Mouse (Mus musculus) hindbrain, embryonic 10.5 days (tissue): ENCODE data around the gene Tas2r134. TPM values are rescaled to one million over a fixed set of nuclear protein-coding genes. Genes with fewer than 3 reads are reported as not detected.

Experiments
- DNase-seq: peaks from one replicate; pipeline ENCODE4 v3.0.0-alpha.2; 2017; ENCODE audit warnings: low spot score
- H3K27ac ChIP-seq: fragments of 300-500 bp; sonication (generic); 2 replicates; pipeline ENCODE4 v1.5.1; 2016; ENCODE audit warnings: mild to moderate bottlenecking, moderate library complexity
- H3K27me3 ChIP-seq: fragments of 300-500 bp; sonication (generic); 2 replicates; pipeline ENCODE4 v1.6.1; 2016; ENCODE audit warnings: mild to moderate bottlenecking; ENCODE audit not compliant: poor library complexity, insufficient read depth, severe bottlenecking
- H3K36me3 ChIP-seq: fragments of 300-500 bp; sonication (generic); 2 replicates; pipeline ENCODE4 v1.6.1; 2016; ENCODE audit warnings: mild to moderate bottlenecking, moderate library complexity
- H3K4me1 ChIP-seq: fragments of 300-500 bp; sonication (generic); replicated peaks from 2 replicates; pipeline ENCODE4 v1.6.1; 2016; ENCODE audit warnings: mild to moderate bottlenecking
- H3K4me3 ChIP-seq: fragments of 300-500 bp; sonication (generic); 2 replicates; pipeline ENCODE4 v1.5.1; 2016; ENCODE audit warnings: mild to moderate bottlenecking, moderate library complexity
- H3K9me3 ChIP-seq: fragments of 300-500 bp; sonication (generic); 2 replicates; pipeline ENCODE4 v1.6.1; 2016; ENCODE audit warnings: mild to moderate bottlenecking, moderate library complexity
- WGBS: fragments of 180-500 bp; shearing (Covaris S2); methylation state at CpG from one replicate; pipeline ENCODE4 v1.1.7; 2016; 5-methylcytosine and 5-hydroxymethylcytosine counted together
- polyA plus RNA-seq: library from polyadenylated mRNA; unstranded; fragments of >200 nt; fragmentation: Nextera tagmentation; extraction: Ambion mirVana; gene quantifications from 2 replicates; pipeline ENCODE4 v1.2.1, GENCODE M21; 2016

Gene Tas2r134
- not detected in 2 replicates for polyA plus RNA-seq

DNA sequence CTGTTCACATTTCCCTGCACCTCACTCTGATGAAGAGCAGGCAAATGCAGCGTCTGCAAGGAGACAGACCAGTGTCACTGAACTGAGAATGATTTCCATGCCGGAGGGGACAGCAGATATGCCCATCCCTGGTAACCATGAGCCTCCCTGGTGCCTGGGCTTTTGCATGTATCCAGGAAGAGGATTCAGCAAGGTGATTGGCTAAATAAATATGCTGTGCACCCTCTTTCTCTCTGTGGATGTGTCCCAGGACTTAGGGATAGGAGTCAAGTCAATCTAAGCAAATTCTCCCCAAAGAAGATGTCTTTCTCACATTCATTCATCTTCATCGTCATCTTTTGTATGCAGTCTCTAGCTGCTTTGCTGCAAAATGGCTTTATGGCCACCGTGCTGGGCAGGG lies at the start of gene Tas2r134:
TSS of gene Tas2r134 (plus strand) at position 301 of the 400 bp plus-strand sequence.
- no peak for DNase-seq
- Histone ChIP-seq H3K4me1 (no peaks in the 10 kb centered on the region), H3K9me3 (no peaks in the 10 kb centered on the region), H3K36me3 (no peaks in the 10 kb centered on the region), H3K4me3 (no peak within 1 kb of the TSS), H3K27ac (no peak within 1 kb of the TSS), H3K27me3 (no peaks in the 10 kb centered on the region)
- WGBS: 86% methylated on average over 4 of the region's 4 CpGs

DNA sequence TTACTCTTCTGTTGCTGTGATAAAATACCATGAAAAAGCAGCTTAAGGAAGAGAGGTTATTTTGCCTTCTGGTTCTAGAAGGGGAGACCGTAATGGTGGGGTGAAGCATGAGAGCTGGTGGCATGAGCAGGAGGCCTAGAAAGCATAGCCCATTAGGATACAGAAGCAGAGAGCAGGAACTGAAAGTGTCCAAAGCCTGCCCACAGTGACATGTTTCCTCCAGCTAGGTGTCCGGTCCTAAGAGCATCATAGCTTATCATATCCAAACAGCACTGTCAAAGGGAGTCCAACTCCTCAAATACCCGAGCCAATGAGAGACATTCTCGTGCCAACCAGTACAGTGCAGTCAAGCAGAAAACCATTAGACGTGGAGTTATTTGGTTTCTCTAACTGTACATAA lies 47.5 kb upstream of the Tas2r134 start:
- no peak overlapping the region for H3K27ac ChIP-seq
- peaks cover 16% of the 10 kb centered on the region for H3K4me1 ChIP-seq
- H3K27me3 ChIP-seq: no peaks in the 10 kb centered on the region
- no peaks in the 10 kb centered on the region for H3K9me3 ChIP-seq
- no peaks in the 10 kb centered on the region for H3K36me3 ChIP-seq
- no peak overlapping the region for H3K4me3 ChIP-seq
- 89% methylated on average over 5 of the region's 5 CpGs for WGBS
- DNase-seq: no peak

GRCm38 (mm10) chr2:51584050-51585046 lies 43.0 kb upstream of the Tas2r134 start:
- DNase-seq: no peak
- Histone ChIP-seq H3K36me3 (no peaks in the 10 kb centered on the region), H3K4me3 (no peak overlapping the region), H3K27ac (peak overlapping the region; percentile 69), H3K4me1 (peaks cover 20% of the 10 kb centered on the region), H3K9me3 (no peaks in the 10 kb centered on the region), H3K27me3 (no peaks in the 10 kb centered on the region)
- WGBS: 55% methylated on average over 9 of the region's 9 CpGs

DNA sequence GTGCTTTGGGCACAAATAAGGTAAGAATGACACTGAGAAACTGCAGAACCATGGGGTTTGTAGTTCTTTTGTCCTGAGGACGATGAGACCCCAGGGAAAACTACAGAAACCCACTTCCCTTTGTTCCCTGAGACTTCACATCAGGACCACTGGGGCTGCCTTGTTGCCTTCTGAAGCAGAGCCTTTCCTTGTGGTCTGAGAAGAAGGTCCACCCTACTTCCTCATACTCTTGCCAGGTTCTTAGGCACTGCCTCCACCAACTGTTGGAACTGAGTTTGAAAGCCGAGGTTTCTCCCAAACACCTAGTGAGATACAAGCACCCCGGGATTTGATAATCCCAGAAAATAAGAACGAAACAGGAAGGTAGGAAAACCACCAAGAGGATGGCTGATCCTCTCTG lies 39.0 kb upstream of the Tas2r134 start:
- Histone ChIP-seq H3K9me3 (no peaks in the 10 kb centered on the region), H3K4me1 (peaks cover 26% of the 10 kb centered on the region), H3K27me3 (no peaks in the 10 kb centered on the region), H3K4me3 (no peak overlapping the region), H3K36me3 (no peaks in the 10 kb centered on the region), H3K27ac (peak overlapping the region; percentile 54)
- DNase-seq: no peak
- 87% methylated on average over 4 of the region's 4 CpGs for WGBS

DNA sequence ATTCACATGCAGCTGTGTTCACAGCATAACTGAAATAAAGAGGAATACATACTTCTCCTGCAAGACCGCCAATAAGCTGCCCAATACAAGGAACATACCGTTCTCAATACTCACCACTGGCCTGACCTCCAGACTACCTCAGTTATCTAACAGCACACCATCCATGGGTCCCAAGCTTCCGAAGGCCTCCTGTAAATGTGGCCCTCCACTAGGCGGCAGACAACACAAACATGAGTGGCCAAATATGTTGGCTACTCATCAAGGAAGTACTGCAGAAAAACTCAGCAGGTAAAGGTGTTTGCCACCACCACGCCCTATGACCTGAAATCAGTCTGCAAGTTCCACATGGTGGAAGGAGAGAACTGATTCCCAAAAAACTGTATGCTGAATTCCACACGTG lies 38.4 kb upstream of the Tas2r134 start:
- H3K4me3 ChIP-seq: no peak overlapping the region
- DNase-seq: no peak
- H3K27me3 ChIP-seq: no peaks in the 10 kb centered on the region
- no peaks in the 10 kb centered on the region for H3K36me3 ChIP-seq
- H3K9me3 ChIP-seq: no peaks in the 10 kb centered on the region
- no peak overlapping the region for H3K27ac ChIP-seq
- WGBS: 80% methylated on average over 6 of the region's 6 CpGs
- H3K4me1 ChIP-seq: peaks cover 25% of the 10 kb centered on the region

GRCm38 (mm10) chr2:51589627-51590026 lies 37.7 kb upstream of the Tas2r134 start:
- WGBS: 44% methylated on average over 1 of the region's 1 CpGs
- H3K4me1 ChIP-seq: peaks cover 18% of the 10 kb centered on the region
- DNase-seq: no peak
- H3K27me3 ChIP-seq: no peaks in the 10 kb centered on the region
- H3K27ac ChIP-seq: no peak overlapping the region
- no peaks in the 10 kb centered on the region for H3K9me3 ChIP-seq
- no peaks in the 10 kb centered on the region for H3K36me3 ChIP-seq
- no peak overlapping the region for H3K4me3 ChIP-seq

DNA sequence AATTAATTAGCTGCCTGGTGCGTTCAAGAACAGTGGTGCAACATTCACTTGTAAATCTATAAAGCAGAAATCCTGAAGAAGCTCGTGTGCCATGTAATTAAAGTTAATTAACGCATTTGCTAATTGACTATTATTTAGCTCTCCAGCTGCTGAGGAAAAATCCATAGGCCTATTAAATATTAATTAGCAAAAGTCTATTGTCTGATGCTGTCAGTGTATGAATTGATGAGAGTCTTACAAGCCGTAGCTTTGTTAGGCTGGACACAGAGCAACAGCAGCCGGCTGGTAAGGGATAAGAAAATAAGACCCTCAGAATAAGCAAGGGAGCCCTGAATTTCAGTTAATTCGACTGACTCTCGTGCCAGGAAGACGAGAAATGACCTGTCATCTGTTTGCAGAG lies 37.0 kb upstream of the Tas2r134 start:
- peak overlapping the region; percentile 69; the same call in 1 of the 2 replicates for H3K27ac ChIP-seq
- DNase-seq: no peak

DNA sequence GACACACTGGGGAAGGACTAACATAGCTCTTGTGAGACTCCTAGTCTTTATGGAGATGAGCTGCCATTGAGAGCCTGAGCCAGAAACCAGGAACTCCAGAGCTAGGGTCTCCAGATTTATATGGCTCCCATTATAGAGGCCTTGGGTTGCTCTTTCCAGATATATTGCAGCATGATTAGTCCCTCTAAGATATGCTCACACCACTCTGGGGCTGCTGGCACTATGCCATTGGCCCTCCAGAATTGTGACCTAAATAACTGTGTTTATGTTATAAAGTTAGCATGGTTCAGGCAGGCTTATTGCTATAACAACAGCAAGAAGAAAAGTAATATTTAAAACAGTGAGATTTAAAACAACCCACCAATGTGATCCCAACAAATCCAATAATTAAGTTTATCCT lies 35.2 kb upstream of the Tas2r134 start:
- H3K4me1 ChIP-seq: peaks cover 12% of the 10 kb centered on the region
- no peak overlapping the region for H3K27ac ChIP-seq
- DNase-seq: no peak
- H3K27me3 ChIP-seq: no peaks in the 10 kb centered on the region
- no peaks in the 10 kb centered on the region for H3K36me3 ChIP-seq
- H3K4me3 ChIP-seq: no peak overlapping the region
- no peaks in the 10 kb centered on the region for H3K9me3 ChIP-seq

More for the DNA sequence above, 37.0 kb upstream of the Tas2r134 start:
- Histone ChIP-seq H3K27me3 (no peaks in the 10 kb centered on the region), H3K36me3 (no peaks in the 10 kb centered on the region), H3K4me3 (no peak overlapping the region), H3K4me1 (peaks cover 12% of the 10 kb centered on the region), H3K9me3 (no peaks in the 10 kb centered on the region)
- 68% methylated on average over 8 of the region's 8 CpGs for WGBS

DNA sequence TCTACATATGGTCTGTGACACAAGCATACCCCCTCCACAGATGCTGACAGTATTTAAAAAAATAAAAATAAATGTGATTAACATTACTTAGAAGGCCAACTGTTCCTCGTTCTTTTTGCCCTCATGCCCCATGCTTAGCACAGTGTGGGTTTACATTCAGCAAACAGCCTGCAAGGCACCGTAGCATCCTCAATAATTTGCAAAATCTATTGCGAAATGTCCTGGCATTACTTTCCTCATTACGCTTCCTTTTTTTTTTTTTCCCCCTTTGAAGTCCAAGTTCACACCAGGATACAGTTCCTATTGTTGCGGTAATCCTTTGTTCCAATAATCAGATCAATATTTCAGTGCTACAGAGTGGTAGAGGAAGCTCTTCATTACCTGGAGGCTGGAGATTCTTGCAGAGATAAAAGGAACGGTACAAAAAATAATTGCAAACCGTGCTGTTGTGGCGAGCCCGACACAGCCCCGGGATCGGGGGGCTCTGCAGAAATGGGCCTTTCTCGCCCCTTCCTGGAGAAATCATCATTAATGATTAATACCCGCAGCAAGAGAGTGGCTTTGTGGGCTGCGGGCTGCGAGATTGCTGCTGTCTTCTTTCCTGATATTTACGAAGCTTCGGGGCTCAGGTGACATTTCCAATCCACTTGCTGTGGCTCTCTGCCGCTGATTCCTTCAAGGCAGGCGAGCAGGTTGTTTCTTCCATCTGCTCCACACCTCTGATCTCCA lies 27.7 kb upstream of the Tas2r134 start:
- Histone ChIP-seq H3K4me1 (peaks cover 8% of the 10 kb centered on the region), H3K36me3 (no peaks in the 10 kb centered on the region), H3K27ac (peak overlapping the region; percentile 69; the same call in 1 of the 2 replicates), H3K27me3 (no peaks in the 10 kb centered on the region), H3K9me3 (no peaks in the 10 kb centered on the region), H3K4me3 (no peak overlapping the region)
- no peak for DNase-seq
- 83% methylated on average over 19 of the region's 19 CpGs for WGBS

GRCm38 (mm10) chr2:51600202-51600487 lies 27.2 kb upstream of the Tas2r134 start:
- no peaks in the 10 kb centered on the region for H3K27me3 ChIP-seq
- H3K9me3 ChIP-seq: no peaks in the 10 kb centered on the region
- H3K27ac ChIP-seq: peak overlapping the region; percentile 69; the same call in 1 of the 2 replicates
- peaks cover 8% of the 10 kb centered on the region for H3K4me1 ChIP-seq
- no peak overlapping the region for H3K4me3 ChIP-seq
- H3K36me3 ChIP-seq: no peaks in the 10 kb centered on the region
- WGBS: 48% methylated on average over 3 of the region's 3 CpGs
- no peak for DNase-seq

- no peak overlapping the region for H3K27ac ChIP-seq
- H3K4me3 ChIP-seq: no peak overlapping the region
- H3K4me1 ChIP-seq: peaks cover 8% of the 10 kb centered on the region
- H3K27me3 ChIP-seq: no peaks in the 10 kb centered on the region
- DNase-seq: no peak
- 89% methylated on average over 8 of the region's 8 CpGs for whole genome bisulfite sequencing
- H3K36me3 ChIP-seq: no peaks in the 10 kb centered on the region
- H3K9me3 ChIP-seq: no peaks in the 10 kb centered on the region
Measured at GRCm38 (mm10) chr2:51600873-51601272, 26.4 kb upstream of the Tas2r134 start.

GRCm38 (mm10) chr2:51610305-51610704 lies 17.0 kb upstream of the Tas2r134 start:
- Histone ChIP-seq H3K9me3 (no peaks in the 10 kb centered on the region), H3K4me1 (peaks cover 15% of the 10 kb centered on the region), H3K27ac (peak overlapping the region; percentile 64), H3K36me3 (no peaks in the 10 kb centered on the region), H3K4me3 (no peak overlapping the region), H3K27me3 (no peaks in the 10 kb centered on the region)
- 42% methylated on average over 10 of the region's 10 CpGs for whole genome bisulfite sequencing
- DNase-seq: no peak

DNA sequence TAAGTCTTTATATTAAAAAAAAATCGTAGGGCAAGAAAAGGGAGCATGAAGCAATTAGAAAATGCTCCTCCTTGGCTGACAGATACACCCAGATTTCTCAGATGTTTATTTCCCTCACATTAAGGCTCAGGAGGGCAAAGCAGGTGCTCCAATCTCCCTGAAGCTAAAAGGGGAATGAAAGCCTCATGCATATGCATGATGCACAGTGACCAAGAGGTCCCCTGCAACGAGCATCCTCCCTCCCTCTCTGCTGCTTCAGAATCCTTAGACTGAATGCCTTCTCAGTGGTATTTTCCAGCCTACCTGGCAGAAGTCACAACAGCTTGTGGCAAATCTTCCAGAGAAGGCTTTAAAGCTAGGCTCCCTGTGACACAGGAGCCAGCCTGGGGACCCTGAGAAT lies 16.4 kb upstream of the Tas2r134 start:
- H3K36me3 ChIP-seq: no peaks in the 10 kb centered on the region
- no peaks in the 10 kb centered on the region for H3K9me3 ChIP-seq
- no peak overlapping the region for H3K4me3 ChIP-seq
- WGBS: 30% methylated on average over 2 of the region's 2 CpGs
- H3K4me1 ChIP-seq: peaks cover 15% of the 10 kb centered on the region
- H3K27ac ChIP-seq: no peak overlapping the region
- no peak for DNase-seq
- no peaks in the 10 kb centered on the region for H3K27me3 ChIP-seq
